ENCODE assay signal across 9 mouse cellular contexts in genomic region chr8:105446127-105446552, GRCm38 (mm10). TPM values are rescaled to one million over a fixed set of nuclear protein-coding genes. Genes with fewer than 3 reads are reported as not detected.
A peak's percentile ranks its signal among the peaks of the same experiment; 100 is the strongest.
DNase-seq lines count a peak whose midpoint lies in the region; ATAC-seq lines count a peak whose summit lies in the region.
"Had no signal": no experiment of that assay in that cellular context is flagged by ENCODE, and none has a peak within 500 bp of the region (broad histone marks: within the 10 kb centered on the region; RNA-seq: fewer than 3 reads in every experiment).

No protein-coding gene starts in this region.

- no peak overlapping the region for H3K27ac ChIP-seq in limb, embryonic 13.5 days

- no peaks in the 10 kb centered on the region for H3K27me3 ChIP-seq in limb, embryonic 13.5 days

- H3K9me3 ChIP-seq in limb, embryonic 13.5 days: no peaks in the 10 kb centered on the region

- 0 out of 2 replicates have a peak overlapping the region, but pooled peaks have one; percentile 11 for H3K4me2 ChIP-seq in limb, embryonic 13.5 days (replicated peaks)

- 36% methylated on average over 4 of the region's 4 CpGs for WGBS in limb, embryonic 13.5 days

- peak; percentile 84 to 85 for DNase-seq in cerebellum, postnatal 10 days
- peak; percentile 28 for DNase-seq in A20 (ENCODE audit: low read depth, low spot score)
- peak; percentile 23 for DNase-seq in forelimb bud, embryonic 11.5 days (ENCODE audit: low read depth, low spot score)
- no peak for DNase-seq in thymus, postnatal 25 days
- no peak for DNase-seq in lung, postnatal 14 days

- H3K9ac ChIP-seq in limb, embryonic 13.5 days: no peak overlapping the region

- peaks cover 5% of the 10 kb centered on the region for H3K4me1 ChIP-seq in limb, embryonic 13.5 days

- no peaks in the 10 kb centered on the region for H3K36me3 ChIP-seq in limb, embryonic 13.5 days

- H3K4me3 ChIP-seq in limb, embryonic 13.5 days: no peak overlapping the region
- H3K4me3 ChIP-seq: erythroblast, embryonic 14.5 days had no signal

- no peak for ATAC-seq in cerebellum, adult (ENCODE audit: insufficient number of reproducible peaks, low FRiP score, low TSS enrichment)
- no peak for ATAC-seq in limb, embryonic 13.5 days (ENCODE audit: low FRiP score, low read depth)
- no peak for ATAC-seq in activated CD4-positive, CD25-positive, alpha-beta regulatory T cell, adult 4 months

RNA-seq across cellular contexts. Expression of gene Tppp3, which starts 25.2 kb away (rescaled TPM):
- polyA plus RNA-seq in limb, embryonic 13.5 days (2015; fragmentation: Nextera tagmentation; extraction: Ambion mirVana): 65.4 and 71.1 TPM in 2 replicates
- under 1 TPM; 0.50 to 0.60 TPM for polyA plus RNA-seq in activated CD4-positive, CD25-positive, alpha-beta regulatory T cell, adult 4 months (2017; shearing (Covaris generic))

RNA-seq across cellular contexts. Expression of gene Lrrc36, which starts 32.8 kb away (rescaled TPM):
- polyA plus RNA-seq in limb, embryonic 13.5 days (2015; fragmentation: Nextera tagmentation; extraction: Ambion mirVana): 0.36 and 0.55 TPM in 2 replicates
- not detected for polyA plus RNA-seq in activated CD4-positive, CD25-positive, alpha-beta regulatory T cell, adult 4 months (2017; shearing (Covaris generic))

RNA-seq across cellular contexts. Expression of gene Kctd19, which starts 32.8 kb away (rescaled TPM):
- polyA plus RNA-seq in limb, embryonic 13.5 days (2015; fragmentation: Nextera tagmentation; extraction: Ambion mirVana): not detected in 2 replicates
- not detected for polyA plus RNA-seq in activated CD4-positive, CD25-positive, alpha-beta regulatory T cell, adult 4 months (2017; shearing (Covaris generic))
- polyA plus RNA-seq: erythroblast, embryonic 14.5 days had no signal

RNA-seq across cellular contexts. Expression of gene Zdhhc1, which starts 50.6 kb away (rescaled TPM):
- polyA plus RNA-seq in limb, embryonic 13.5 days (2015; fragmentation: Nextera tagmentation; extraction: Ambion mirVana): 42.5 and 45.3 TPM in 2 replicates
- under 1 TPM; 0.43 to 0.62 TPM for polyA plus RNA-seq in activated CD4-positive, CD25-positive, alpha-beta regulatory T cell, adult 4 months (2017; shearing (Covaris generic))

Comparison
In these comparisons a context has a peak if more than half of its experiments do, and no peak if none do; other contexts are left out.
1. DNase-seq: peak in cerebellum, postnatal 10 days (2 of 2), A20 (single experiment) and forelimb bud, embryonic 11.5 days (single experiment); none in thymus, postnatal 25 days (single experiment) and lung, postnatal 14 days (single experiment).
2. RNA of gene Tppp3, which starts 25.2 kb away (polyA plus RNA-seq): 65.4 to 71.1 TPM in limb, embryonic 13.5 days; 0.50 to 0.60 TPM in activated CD4-positive, CD25-positive, alpha-beta regulatory T cell, adult 4 months; every median in the first group is over 10 times any median in the second.